Mouse (Mus musculus) C2C12 (cell line): ENCODE data around the gene Pafah1b3. TPM values are rescaled to one million over a fixed set of nuclear protein-coding genes. Genes with fewer than 3 reads are reported as not detected.

Experiments used
- H3K27me3 ChIP-seq: one replicate; pipeline ENCODE4 v1.6.1; 2011; ENCODE audit not compliant: control insufficient read depth, insufficient read depth, insufficient read length
- H3K36me3 ChIP-seq: one replicate; pipeline ENCODE4 v1.6.1; 2011; ENCODE audit not compliant: control insufficient read depth, insufficient read depth
- H3K4me3 ChIP-seq: one replicate; pipeline ENCODE4 v1.5.1; 2011; ENCODE audit warnings: mild to moderate bottlenecking, control low read depth; ENCODE audit not compliant: poor library complexity, insufficient read depth, severe bottlenecking
- H3K79me2 ChIP-seq: one replicate; pipeline ENCODE4 v1.6.1; 2011; ENCODE audit not compliant: control insufficient read depth, insufficient read depth
- H3K79me3 ChIP-seq: one replicate; pipeline ENCODE4 v1.6.1; 2011; ENCODE audit warnings: low read depth, control low read depth
- H3ac ChIP-seq: one replicate; pipeline ENCODE3; 2011; ENCODE audit warnings: low read depth; ENCODE audit not compliant: control insufficient read depth, insufficient read length
- CEBPB ChIP-seq: IDR thresholded peaks from one replicate; pipeline ENCODE4 v1.6.1; 2011; ENCODE audit warnings: low read depth, mild to moderate bottlenecking, control low read depth, moderate library complexity
- CTCF ChIP-seq: IDR thresholded peaks from one replicate; pipeline ENCODE4 v1.5.1; 2011; ENCODE audit not compliant: control insufficient read depth, insufficient read depth, insufficient read length
- FOSL1 ChIP-seq: IDR thresholded peaks from one replicate; pipeline ENCODE4 v1.8.0; 2011; ENCODE audit warnings: mild to moderate bottlenecking, low read length; ENCODE audit not compliant: poor library complexity, insufficient read depth, severe bottlenecking
- MAX ChIP-seq: IDR thresholded peaks from one replicate; pipeline ENCODE4 v1.6.1; 2011; ENCODE audit warnings: mild to moderate bottlenecking, control low read depth
- MYOD1 ChIP-seq: IDR thresholded peaks from one replicate; pipeline ENCODE4 v1.6.1; 2011; ENCODE audit warnings: low read depth; ENCODE audit not compliant: control insufficient read depth, insufficient read length
- MYOG ChIP-seq: IDR thresholded peaks from one replicate; pipeline ENCODE4 v1.6.1; 2011; ENCODE audit not compliant: control insufficient read depth, insufficient read length; ENCODE audit errors: extremely low read depth
- USF1 ChIP-seq: IDR thresholded peaks from one replicate; pipeline ENCODE4 v1.6.1; 2011; ENCODE audit warnings: low read depth, mild to moderate bottlenecking, control low read depth, moderate library complexity
- polyA plus RNA-seq: library from polyadenylated mRNA; unstranded; fragments of >200 nt; fragmentation: generic; extraction: Trizol; gene quantifications from one replicate; pipeline ENCODE4 v1.2.1, GENCODE M21; 2012; ENCODE audit warnings: missing spikeins

Gene Pafah1b3
- polyA plus RNA-seq, 1 experiment: 90.8 TPM

GRCm38 (mm10) chr7:25285511-25286238 is 12.1 kb downstream of the Pafah1b3 start:
- Histone ChIP-seq H3ac (no peak overlapping the region), H3K36me3 (peaks cover 45% of the 10 kb centered on the region), H3K27me3 (no peaks in the 10 kb centered on the region), H3K4me3 (no peak overlapping the region), H3K79me2 (peaks cover 27% of the 10 kb centered on the region), H3K79me3 (peaks cover 18% of the 10 kb centered on the region)
- TF ChIP-seq MAX (no peak), FOSL1 (no peak), MYOD1 (no peak)

- no peak overlapping the region for H3ac ChIP-seq
- no peaks in the 10 kb centered on the region for H3K27me3 ChIP-seq
- no peak for TF ChIP-seq USF1
- no peak for TF ChIP-seq FOSL1
- no peak for TF ChIP-seq CEBPB
- TF ChIP-seq MYOG: no peak
- TF ChIP-seq CTCF: no peak
- no peak for TF ChIP-seq MYOD1
- no peak for TF ChIP-seq MAX
- H3K4me3 ChIP-seq: no peak overlapping the region
- peaks cover 41% of the 10 kb centered on the region for H3K36me3 ChIP-seq
- peaks cover 27% of the 10 kb centered on the region for H3K79me2 ChIP-seq
- H3K79me3 ChIP-seq: peaks cover 18% of the 10 kb centered on the region
Measured at GRCm38 (mm10) chr7:25284766-25285165, 13.0 kb downstream of the Pafah1b3 start.

- Histone ChIP-seq H3K79me3 (peaks cover 18% of the 10 kb centered on the region), H3K27me3 (no peaks in the 10 kb centered on the region), H3K36me3 (peaks cover 38% of the 10 kb centered on the region), H3ac (no peak overlapping the region), H3K4me3 (no peak overlapping the region), H3K79me2 (peaks cover 27% of the 10 kb centered on the region)
- TF ChIP-seq MAX: no peak
- no peak for TF ChIP-seq FOSL1
Measured at GRCm38 (mm10) chr7:25284171-25284570, 13.6 kb downstream of the Pafah1b3 start.

GRCm38 (mm10) chr7:25283637-25284036 is 14.1 kb downstream of the Pafah1b3 start:
- no peaks in the 10 kb centered on the region for H3K27me3 ChIP-seq
- peak overlapping the region; percentile 93 for H3ac ChIP-seq
- peak overlapping the region; percentile 43 for H3K4me3 ChIP-seq
- H3K36me3 ChIP-seq: peaks cover 32% of the 10 kb centered on the region
- H3K79me3 ChIP-seq: peaks cover 18% of the 10 kb centered on the region
- TF ChIP-seq MYOG: no peak
- no peak for TF ChIP-seq USF1
- no peak for TF ChIP-seq MYOD1
- no peak for TF ChIP-seq FOSL1
- no peak for TF ChIP-seq CTCF
- TF ChIP-seq CEBPB: no peak
- no peak for TF ChIP-seq MAX
- H3K79me2 ChIP-seq: peaks cover 27% of the 10 kb centered on the region

- Histone ChIP-seq H3K4me3 (peak overlapping the region; percentile 43), H3K36me3 (peaks cover 25% of the 10 kb centered on the region), H3ac (peak overlapping the region; percentile 93), H3K79me2 (peaks cover 27% of the 10 kb centered on the region), H3K27me3 (no peaks in the 10 kb centered on the region), H3K79me3 (peaks cover 18% of the 10 kb centered on the region)
- TF ChIP-seq CTCF (no peak), MAX (no peak), USF1 (no peak), CEBPB (no peak), MYOG (no peak), FOSL1 (no peak), MYOD1 (no peak)
Measured at GRCm38 (mm10) chr7:25282731-25283211, 15.0 kb downstream of the Pafah1b3 start.
